Mouse (Mus musculus) intestine, embryonic 14.5 days (tissue): ENCODE results near the gene Smim9. TPM values are rescaled to one million over a fixed set of nuclear protein-coding genes. Genes with fewer than 3 reads are reported as not detected.

ENCODE experiments used
- ATAC-seq: fragments of 200-750 bp; cut with Nextera tagmentation; replicated peaks from 2 replicates; pipeline ENCODE4 v1.8.0; 2017; ENCODE audit warnings: low read depth, moderate number of reproducible peaks, moderate TSS enrichment, moderate library complexity; ENCODE audit not compliant: low FRiP score, low TSS enrichment
- DNase-seq: peaks from one replicate; pipeline ENCODE4 v3.0.0-alpha.2; 2018; ENCODE audit warnings: low spot score
- H3K27ac ChIP-seq: fragments of 300-500 bp; sonication (generic); 2 replicates; pipeline ENCODE4 v1.5.1; 2014; ENCODE audit warnings: low read depth, mild to moderate bottlenecking, control low read depth
- H3K27me3 ChIP-seq: fragments of 300-500 bp; sonication (generic); replicated peaks from 2 replicates; pipeline ENCODE4 v1.6.1; 2014; ENCODE audit warnings: low read length, control low read depth; ENCODE audit not compliant: control insufficient read depth, insufficient read depth
- H3K36me3 ChIP-seq: fragments of 300-500 bp; sonication (generic); 2 replicates; pipeline ENCODE4 v1.6.1; 2014; ENCODE audit warnings: low read length, control low read depth; ENCODE audit not compliant: control insufficient read depth, insufficient read depth
- H3K4me1 ChIP-seq: fragments of 300-500 bp; sonication (generic); replicated peaks from 2 replicates; pipeline ENCODE4 v1.6.1; 2014; ENCODE audit warnings: low read length, control low read depth, mixed read lengths; ENCODE audit not compliant: control insufficient read depth, insufficient read depth
- H3K4me2 ChIP-seq: fragments of 300-500 bp; sonication (generic); 2 replicates; pipeline ENCODE4 v1.6.1; 2014; ENCODE audit warnings: low read length
- H3K4me3 ChIP-seq: fragments of 300-500 bp; sonication (generic); 2 replicates; pipeline ENCODE4 v1.5.1; 2014; ENCODE audit warnings: low read depth, low read length, control low read depth, mixed read lengths
- H3K9ac ChIP-seq: fragments of 300-500 bp; sonication (generic); 2 replicates; pipeline ENCODE4 v1.6.1; 2014; ENCODE audit warnings: mild to moderate bottlenecking, low read length
- H3K9me3 ChIP-seq: fragments of 300-500 bp; sonication (generic); 2 replicates; pipeline ENCODE4 v1.6.1; 2016; ENCODE audit warnings: low read length, control low read depth; ENCODE audit not compliant: control insufficient read depth
- WGBS: fragments of 180-500 bp; shearing (Covaris S2); extraction: QIAGEN DNeasy Blood & Tissue Kit; methylation state at CpG from one replicate; pipeline ENCODE4 v1.1.7; 2014; 5-methylcytosine and 5-hydroxymethylcytosine counted together
- polyA plus RNA-seq: library from polyadenylated mRNA; unstranded; fragments of >200 nt; fragmentation: Nextera tagmentation; extraction: Ambion mirVana; gene quantifications from 2 replicates; pipeline ENCODE4 v1.2.1, GENCODE M21; 2014

Smim9 gene
- polyA plus RNA-seq, 1 experiment from 2014 or later = not detected

GRCm38 (mm10) chrX:75096163-75096770 is 67.3 kb downstream of the Smim9 start:
- Histone ChIP-seq H3K9ac (peak overlapping the region; percentile 60), H3K36me3 (peaks cover 27% of the 10 kb centered on the region), H3K4me3 (peak overlapping the region; percentile 64), H3K27me3 (no peaks in the 10 kb centered on the region), H3K9me3 (no peaks in the 10 kb centered on the region), H3K4me1 (no peaks in the 10 kb centered on the region), H3K27ac (peak overlapping the region; percentile 61), H3K4me2 (peak overlapping the region; percentile 55)
- 17% methylated on average over 23 of the region's 23 CpGs for WGBS
- ATAC-seq (peak; percentile 12; the same call in 1 of the 2 replicates), DNase-seq (no peak)

Other genes with a start within 250 kb of the Smim9 start
- 1.8 and 2.8 TPM in 2 replicates for gene Gab3, start 78.3 kb downstream of the Smim9 start, polyA plus RNA-seq
- 153 and 171 TPM in 2 replicates for gene Dkc1, start 67.9 kb downstream of the Smim9 start, polyA plus RNA-seq
- 55.6 and 64.3 TPM in 2 replicates for gene Mpp1, start 32.8 kb downstream of the Smim9 start, polyA plus RNA-seq
- gene Fundc2, start 218.6 kb upstream of the Smim9 start, polyA plus RNA-seq = 68.9 and 81.4 TPM in 2 replicates
- gene F8, start 218.8 kb upstream of the Smim9 start, polyA plus RNA-seq = 1.6 and 1.8 TPM in 2 replicates